Mouse (Mus musculus) erythroblast, adult 5-6 weeks (primary cell): Measurements from ENCODE around the gene Pex7. TPM values are rescaled to one million over a fixed set of nuclear protein-coding genes. Genes with fewer than 3 reads are reported as not detected.

Source experiments
- ATAC-seq: replicated peaks from 2 replicates; pipeline ENCODE4 v1.8.0; 2016; ENCODE audit warnings: moderate number of reproducible peaks, mild to moderate bottlenecking, moderate TSS enrichment, inconsistent platforms; ENCODE audit not compliant: poor library complexity, low FRiP score, severe bottlenecking
- total RNA-seq, 2 experiments: library from RNA; stranded (forward) in 1 of 2; stranded (reverse) in 1 of 2; fragments of 150-400 nt in 1 of 2; fragments of 200-764, 138-1000 nt in 1 of 2; gene quantifications; 2 replicates each; pipeline versions ENCODE4 v1.2.3 to v1.2.4; 2015 to 2017; ENCODE audit warnings: low replicate concordance in 2 of 2

The Pex7 gene
- total RNA-seq, 2 experiments from 2014 or later = 3.3 to 6.5 TPM

DNA sequence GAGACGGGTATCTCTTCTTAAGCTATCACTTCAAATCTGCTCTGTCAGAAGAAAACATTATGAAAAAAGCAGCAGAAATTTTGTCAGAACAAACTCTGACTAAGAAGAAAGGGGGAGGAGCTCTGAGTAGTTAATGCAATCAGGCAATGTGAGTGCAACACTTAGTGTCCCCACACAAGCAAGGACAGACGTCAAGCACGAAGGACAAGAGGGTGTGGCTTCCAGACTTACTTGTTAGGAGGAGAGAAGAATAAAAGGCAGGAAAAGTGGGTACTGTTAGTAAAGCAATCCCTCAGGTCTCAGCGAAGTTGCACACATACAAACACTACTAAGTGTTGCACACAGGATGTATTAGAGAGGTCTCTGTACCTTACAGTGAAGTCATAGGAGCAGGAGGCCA, 23.1 kb downstream of the Pex7 start:
- ATAC-seq = no peak

DNA sequence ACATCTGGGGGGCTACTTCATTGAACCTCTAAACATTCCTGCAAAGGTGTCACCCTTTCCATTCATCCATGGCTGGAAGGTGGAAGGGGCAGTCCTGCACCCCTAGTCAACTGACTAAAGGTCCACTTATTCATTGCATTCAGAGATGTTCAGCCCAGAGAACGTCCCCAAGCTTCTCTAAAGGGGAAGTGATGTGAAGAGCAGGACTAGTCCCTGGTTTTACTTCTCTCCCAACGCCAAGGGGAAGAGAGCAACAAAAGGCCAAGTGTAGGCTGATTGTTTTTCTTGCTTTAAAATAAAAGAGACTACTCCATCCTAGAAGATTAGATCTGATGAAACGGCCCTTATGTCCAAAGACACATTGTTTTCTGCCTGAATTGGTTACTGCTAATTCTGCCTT, 27.1 kb downstream of the Pex7 start:
- no peak for ATAC-seq

GRCm38 (mm10) chr10:19879161-19879560, 28.3 kb downstream of the Pex7 start:
- ATAC-seq = no peak

DNA sequence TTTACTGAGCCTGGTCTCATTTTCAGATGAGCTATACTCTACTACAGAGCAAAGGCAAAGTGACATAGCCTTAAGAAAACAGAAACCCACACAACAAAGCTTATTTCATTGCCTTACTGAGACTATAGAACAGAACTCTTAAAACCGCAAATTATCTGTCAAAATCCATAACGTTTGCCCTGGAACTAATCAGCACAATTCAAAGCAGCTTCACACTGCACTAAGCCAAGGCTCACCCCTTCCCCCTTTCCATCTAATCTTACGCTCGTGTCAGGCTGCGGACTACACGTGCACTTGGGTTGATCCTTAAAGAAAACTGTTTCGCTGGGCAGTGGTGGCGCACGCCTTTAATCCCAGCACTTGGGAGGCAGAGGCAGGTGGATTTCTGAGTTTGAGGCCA, 29.8 kb downstream of the Pex7 start:
- ATAC-seq = no peak

GRCm38 (mm10) chr10:19877257-19877656, 30.2 kb downstream of the Pex7 start:
- ATAC-seq = no peak

- no peak for ATAC-seq
Observed at GRCm38 (mm10) chr10:19876669-19877068, 30.8 kb downstream of the Pex7 start.

GRCm38 (mm10) chr10:19875346-19875745, 32.1 kb downstream of the Pex7 start:
- ATAC-seq = no peak

DNA sequence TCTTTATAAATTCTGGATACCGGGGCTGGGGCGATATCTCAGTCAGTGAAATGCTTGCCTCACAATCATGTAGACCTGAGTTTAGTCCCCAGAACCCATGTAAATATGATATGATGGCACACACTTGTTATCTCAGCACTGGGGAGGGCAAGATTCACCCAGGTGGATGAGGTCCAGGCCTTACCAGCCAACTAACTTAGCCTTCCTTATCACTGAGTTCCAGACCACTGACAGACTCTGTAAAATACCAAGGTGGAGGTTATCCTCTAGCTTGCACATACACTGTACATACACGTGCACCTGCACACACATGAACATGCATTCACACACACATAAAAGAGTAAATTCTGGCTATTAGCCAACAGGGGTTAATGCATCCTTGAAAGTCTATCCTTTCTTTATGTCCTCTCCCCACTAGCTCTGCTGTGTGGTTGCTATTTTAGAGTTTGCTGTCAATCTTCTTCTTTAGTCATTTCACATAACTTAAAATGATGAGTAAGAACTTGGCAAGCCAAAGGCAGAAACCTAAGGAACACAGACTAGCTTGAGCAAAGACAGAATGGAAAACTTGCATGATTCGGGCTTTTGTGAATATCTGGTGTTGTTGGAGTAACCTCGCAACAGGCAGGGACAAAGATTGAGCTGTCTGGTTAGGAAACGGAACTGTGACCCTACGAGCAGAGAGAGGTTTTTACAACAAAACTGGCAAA, 51.7 kb downstream of the Pex7 start:
- ATAC-seq = no peak

DNA sequence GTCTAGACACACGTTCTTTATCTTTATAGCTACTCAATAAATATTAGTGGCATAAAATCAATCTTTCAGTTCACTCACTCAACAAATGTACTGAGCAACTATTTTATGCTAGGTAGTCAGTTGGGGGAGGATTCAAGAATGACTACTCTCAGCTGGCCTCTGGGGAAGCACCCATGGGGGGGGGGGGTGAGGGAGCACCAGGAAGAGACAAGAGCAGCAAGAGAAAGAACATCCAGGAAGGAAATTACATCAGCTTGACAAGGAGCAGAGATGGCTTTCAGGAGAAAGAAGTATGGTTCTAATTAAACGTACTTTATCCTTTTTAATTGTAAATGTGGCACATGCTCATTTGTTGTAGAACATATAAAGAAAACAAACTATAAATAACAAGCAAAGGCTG, 53.9 kb downstream of the Pex7 start:
- ATAC-seq = no peak

- ATAC-seq = no peak
Observed at GRCm38 (mm10) chr10:19852776-19853175, 54.7 kb downstream of the Pex7 start.

- no peak for ATAC-seq
Observed at GRCm38 (mm10) chr10:19850998-19851691, 56.3 kb downstream of the Pex7 start, which contains the start of gene Slc35d3. TSS of gene Slc35d3 (minus strand) at chr10:19851459.

GRCm38 (mm10) chr10:19850544-19850997, 56.9 kb downstream of the Pex7 start:
- no peak for ATAC-seq

GRCm38 (mm10) chr10:19849771-19850365, 57.6 kb downstream of the Pex7 start:
- ATAC-seq = no peak

DNA sequence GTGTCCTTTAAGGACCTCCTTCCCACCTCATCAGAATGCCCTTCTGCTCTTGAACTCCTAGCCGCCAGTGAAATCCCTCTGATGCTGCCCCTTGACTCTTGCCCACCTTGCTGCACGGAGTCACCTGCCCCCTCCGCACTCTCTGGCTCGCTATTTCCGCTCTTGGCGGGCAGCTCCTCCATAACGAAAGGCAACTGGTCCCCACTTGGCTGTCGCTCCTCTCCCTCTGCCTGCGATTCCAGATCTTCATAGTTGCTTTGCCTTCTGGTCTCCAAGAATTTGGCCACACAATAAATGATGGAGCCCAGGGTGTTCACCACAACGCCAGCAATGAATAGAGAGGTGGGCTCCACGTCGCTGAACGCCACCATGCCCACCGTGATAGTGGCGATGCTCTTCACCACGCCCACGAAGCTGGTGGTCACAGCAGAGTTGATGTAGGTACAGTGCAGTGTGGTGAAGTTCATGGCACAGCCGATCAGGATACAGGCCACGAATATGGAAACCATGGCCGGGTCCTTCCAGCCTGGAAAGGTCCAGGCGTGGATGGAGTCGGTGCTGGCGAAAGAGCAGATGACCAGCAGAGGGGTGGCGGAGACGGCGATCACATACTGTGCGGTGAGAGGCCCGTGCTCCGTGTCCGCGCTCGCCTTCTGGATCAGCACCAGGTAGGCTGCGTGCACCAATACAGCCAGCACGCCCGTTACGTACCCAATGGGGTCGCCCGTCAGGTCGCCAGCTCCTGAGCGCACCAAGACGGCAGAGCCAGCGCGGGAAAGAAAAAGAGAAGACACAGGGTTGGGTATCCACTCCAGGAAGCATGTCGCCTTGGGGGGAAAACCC, 58.3 kb downstream of the Pex7 start:
- no peak for ATAC-seq

DNA sequence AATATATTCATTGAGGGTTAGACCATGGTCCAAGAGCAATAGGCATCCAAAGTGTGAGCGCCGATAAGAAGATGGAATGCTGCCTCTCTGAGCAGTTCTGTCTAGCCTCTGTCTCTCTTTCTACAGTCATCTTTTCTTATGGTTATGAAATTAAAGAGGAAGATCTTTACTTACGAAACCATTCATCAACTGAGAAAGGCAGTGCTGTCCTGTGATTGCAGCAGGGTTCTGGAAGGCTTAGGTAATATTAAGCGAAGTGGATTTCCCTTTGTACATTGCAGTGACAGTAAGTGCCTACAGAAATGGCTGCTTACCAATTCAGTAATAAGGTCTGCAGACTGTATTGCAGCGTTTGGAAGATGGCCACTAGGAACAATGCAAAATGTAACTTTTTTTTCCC, 67.7 kb downstream of the Pex7 start:
- no peak for ATAC-seq

DNA sequence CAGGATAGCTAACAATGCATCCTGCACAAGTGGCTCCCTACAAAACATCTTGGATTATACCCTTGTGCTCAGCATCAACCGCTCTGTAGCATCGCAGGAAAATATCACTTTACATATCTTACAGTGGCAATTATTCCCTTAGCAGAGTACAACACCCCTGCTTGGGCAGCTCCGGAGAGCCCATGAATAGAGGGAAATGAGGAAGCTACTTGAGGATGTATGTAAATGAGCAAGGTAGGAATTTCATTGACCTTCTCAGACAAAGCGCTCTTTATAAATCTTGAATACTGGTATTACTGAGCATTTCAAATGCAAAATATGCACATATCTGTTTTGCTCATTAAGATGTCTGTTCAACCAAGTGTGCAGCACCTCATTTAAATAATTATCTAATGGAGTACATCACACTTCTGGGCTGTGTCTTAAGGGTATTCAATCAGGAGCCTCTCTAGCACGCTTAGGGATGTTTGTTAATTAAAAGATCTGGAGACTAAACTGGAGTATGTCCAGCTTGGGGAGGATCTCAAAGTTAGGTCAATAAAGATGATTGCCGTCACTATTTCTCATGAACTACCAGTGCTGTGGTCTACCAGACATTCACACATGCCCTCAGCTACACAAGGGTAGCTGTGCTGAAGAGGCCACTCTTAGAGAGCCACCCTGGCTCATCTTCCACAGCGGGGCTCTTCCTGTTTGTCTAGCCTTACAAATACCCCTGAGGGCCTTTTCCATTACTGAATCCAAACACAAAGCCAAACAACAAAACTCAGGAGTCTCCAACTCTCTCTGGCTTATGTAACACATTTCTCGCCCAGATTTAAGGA, 71.4 kb downstream of the Pex7 start:
- ATAC-seq = no peak

DNA sequence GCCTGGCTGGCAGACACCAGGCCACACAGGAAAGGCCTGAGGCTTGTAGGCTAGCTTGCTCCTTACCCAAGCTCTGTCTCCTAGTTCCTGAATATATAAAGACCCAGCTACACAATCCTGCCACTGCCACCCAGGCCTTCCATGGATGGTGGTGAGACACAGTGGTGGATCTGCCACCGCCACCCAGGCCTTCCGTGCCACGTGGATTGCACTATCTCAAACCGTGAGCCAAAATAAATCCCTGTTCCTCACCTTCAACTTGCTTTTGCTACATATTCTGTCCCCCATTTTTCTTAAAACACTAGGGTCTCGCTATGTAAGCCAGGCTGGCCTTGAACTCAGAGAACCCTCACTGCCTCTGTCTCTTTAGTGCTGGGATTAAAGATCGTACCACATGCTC, 73.3 kb downstream of the Pex7 start:
- no peak for ATAC-seq

DNA sequence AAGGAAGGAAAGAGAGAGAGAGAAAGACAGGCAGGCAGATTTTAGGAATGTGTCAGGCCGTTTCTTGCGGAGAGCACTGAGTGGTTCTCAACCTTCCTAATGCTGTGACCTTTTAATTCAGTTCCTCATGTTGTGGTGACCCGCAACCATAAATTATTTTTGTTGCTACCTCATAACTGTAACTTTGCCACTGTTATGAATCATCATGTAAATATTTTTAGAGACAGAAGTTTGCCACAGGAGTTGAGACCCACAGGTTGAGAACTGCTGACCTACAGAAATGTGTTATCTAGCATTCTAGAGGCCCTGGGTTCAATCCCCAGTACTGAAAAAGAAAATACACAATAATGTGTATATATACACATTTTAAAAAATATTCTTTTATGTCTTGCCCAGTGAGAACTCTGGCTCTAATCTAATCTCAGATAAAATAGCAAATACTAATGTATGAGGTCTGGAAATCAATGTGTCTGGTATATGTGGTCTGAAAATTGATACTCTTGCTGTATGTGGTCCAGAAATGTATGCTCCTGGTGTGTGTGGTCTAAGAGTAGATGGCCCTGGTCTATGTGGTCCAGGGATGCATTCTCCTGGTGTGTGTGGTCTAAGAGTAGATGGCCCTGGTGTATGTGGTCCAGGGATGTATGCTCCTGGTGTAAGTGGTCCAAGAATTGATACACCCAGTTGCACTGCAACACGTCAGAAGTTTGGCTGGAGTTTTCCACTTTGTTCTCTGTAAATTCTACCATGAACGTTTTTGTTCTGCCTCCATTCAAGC, 76.2 kb downstream of the Pex7 start:
- no peak for ATAC-seq

DNA sequence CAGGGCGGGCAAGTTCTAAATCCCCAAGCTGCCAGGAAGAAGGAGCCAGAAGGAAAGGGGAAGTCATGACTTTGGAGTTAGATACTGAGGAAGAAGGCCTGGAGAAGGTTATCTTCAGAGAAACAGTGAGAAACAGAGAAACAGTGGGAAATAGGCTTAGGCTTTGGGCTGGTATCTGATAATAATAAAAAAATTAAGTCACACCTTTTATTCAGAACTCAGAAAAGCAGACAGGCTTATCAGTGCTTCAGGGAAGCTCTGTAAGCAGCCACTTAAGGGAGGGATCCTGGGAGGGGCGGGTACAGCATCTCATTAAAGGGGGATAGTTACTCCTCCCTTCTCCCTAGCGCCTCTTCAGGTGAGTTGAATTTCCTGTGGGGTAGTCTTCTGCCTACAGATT, 86.5 kb downstream of the Pex7 start:
- no peak for ATAC-seq
